Mouse (Mus musculus): ENCODE results near the gene Psme2b.
"Not testable (repeated sequence)": the region's sequence is repeated elsewhere in the genome, so short reads cannot be mapped to it uniquely, and the experiment has no call there.

Gene Psme2b

GRCm38 (mm10) chr11:48946090-48946489, at the start of gene Psme2b:
Gene Psme2b, minus strand, starts transcription at chr11:48946190.
- DNase-seq (ENCODE audit: low spot score in 2 of 2): not testable (repeated sequence)

GRCm38 (mm10) chr11:48994018-48994417, 48.0 kb upstream of the Psme2b start, which contains the start of gene Tgtp1:
Gene Tgtp1, minus strand, starts transcription at chr11:48994172.
- DNase-seq (ENCODE audit: low spot score in 2 of 2): not testable (repeated sequence)

GRCm38 (mm10) chr11:48993296-48993695, 47.3 kb upstream of the Psme2b start:
- not testable (repeated sequence) for DNase-seq (ENCODE audit: low spot score in 2 of 2)

GRCm38 (mm10) chr11:48991740-48992520, 45.9 kb upstream of the Psme2b start, which contains the start of gene Gm12185:
Gene Gm12185, minus strand, starts transcription at chr11:48992226.
- not testable (repeated sequence) for DNase-seq (ENCODE audit: low spot score in 2 of 2)

- DNase-seq (ENCODE audit: low spot score in 2 of 2): not testable (repeated sequence)
These were observed 44.0 kb upstream of the Psme2b start for GRCm38 (mm10) chr11:48989981-48990380.

- DNase-seq (ENCODE audit: low spot score in 2 of 2): not testable (repeated sequence)
These were observed 42.2 kb upstream of the Psme2b start for GRCm38 (mm10) chr11:48988219-48988618.

- DNase-seq (ENCODE audit: low spot score in 2 of 2): not testable (repeated sequence)
These were observed 36.9 kb upstream of the Psme2b start for GRCm38 (mm10) chr11:48982848-48983247.

GRCm38 (mm10) chr11:48980052-48980451, 34.1 kb upstream of the Psme2b start:
- not testable (repeated sequence) for DNase-seq (ENCODE audit: low spot score in 2 of 2)

GRCm38 (mm10) chr11:48979251-48979650, 33.3 kb upstream of the Psme2b start, which contains the start of gene 9930111J21Rik1:
Gene 9930111J21Rik1, minus strand, starts transcription at chr11:48979398.
- DNase-seq (ENCODE audit: low spot score in 2 of 2): not testable (repeated sequence)

GRCm38 (mm10) chr11:48978240-48978939, 32.4 kb upstream of the Psme2b start, which contains the start of gene Olfr56:
Gene Olfr56, plus strand, starts transcription at chr11:48978889.
- not testable (repeated sequence) for DNase-seq (ENCODE audit: low spot score in 2 of 2)

GRCm38 (mm10) chr11:48974686-48975085, 28.7 kb upstream of the Psme2b start:
- not testable (repeated sequence) for DNase-seq (ENCODE audit: low spot score in 2 of 2)

GRCm38 (mm10) chr11:48939286-48939685, 6.7 kb downstream of the Psme2b start:
- DNase-seq (ENCODE audit: low spot score in 2 of 2): not testable (repeated sequence)

- not testable (repeated sequence) for DNase-seq (ENCODE audit: low spot score in 2 of 2)
These were observed 10.7 kb downstream of the Psme2b start for GRCm38 (mm10) chr11:48935291-48935690.

- not testable (repeated sequence) for DNase-seq (ENCODE audit: low spot score in 2 of 2)
These were observed 12.1 kb downstream of the Psme2b start for GRCm38 (mm10) chr11:48933923-48934322.

GRCm38 (mm10) chr11:48933422-48933821, 12.6 kb downstream of the Psme2b start:
- not testable (repeated sequence) for DNase-seq (ENCODE audit: low spot score in 2 of 2)

GRCm38 (mm10) chr11:48928068-48928467, 17.9 kb downstream of the Psme2b start:
- not testable (repeated sequence) for DNase-seq (ENCODE audit: low spot score in 2 of 2)

- not testable (repeated sequence) for DNase-seq (ENCODE audit: low spot score in 2 of 2)
These were observed 19.6 kb downstream of the Psme2b start for GRCm38 (mm10) chr11:48926437-48926836.

GRCm38 (mm10) chr11:48923818-48924217, 22.2 kb downstream of the Psme2b start:
- DNase-seq (ENCODE audit: low spot score in 2 of 2): not testable (repeated sequence)

- no peak for DNase-seq (ENCODE audit: low spot score in 2 of 2)
These were observed 27.6 kb downstream of the Psme2b start for GRCm38 (mm10) chr11:48918380-48918779.

- DNase-seq (ENCODE audit: low spot score in 2 of 2): no peak
These were observed 32.4 kb downstream of the Psme2b start for GRCm38 (mm10) chr11:48913611-48914010.

GRCm38 (mm10) chr11:48908459-48908858, 37.5 kb downstream of the Psme2b start:
- no peak for DNase-seq (ENCODE audit: low spot score in 2 of 2)

- no peak for DNase-seq (ENCODE audit: low spot score in 2 of 2)
These were observed 44.0 kb downstream of the Psme2b start, which contains the start of gene Gm5431 for GRCm38 (mm10) chr11:48902021-48902420. Gene Gm5431, minus strand, starts transcription at chr11:48902214.

Data from right cerebral cortex, adult 2 months (tissue).